Mouse (Mus musculus) stomach, postnatal 0 days (tissue): ENCODE measurements around the gene Sppl2c.

ENCODE experiments used
- CTCF ChIP-seq: IDR thresholded peaks from 2 replicates; pipeline ENCODE4 v1.5.1; 2016; ENCODE audit warnings: antibody characterized with exemption, low read depth, mild to moderate bottlenecking, moderate library complexity
- EP300 ChIP-seq: optimal IDR thresholded peaks from 2 replicates; pipeline ENCODE3; 2016; ENCODE audit warnings: antibody characterized with exemption

- TF ChIP-seq EP300, result no peak
- TF ChIP-seq CTCF, result no peak
Measured at GRCm38 (mm10) chr11:104155899-104156298, 30.2 kb upstream of the Sppl2c start.
